Mouse (Mus musculus) left cerebral cortex, adult 8-10 months (tissue): ENCODE measurements around the gene Get4. TPM values are rescaled to one million over a fixed set of nuclear protein-coding genes. Genes with fewer than 3 reads are reported as not detected.

Source experiments
- DNase-seq, 2 experiments: peaks; one replicate each; pipeline ENCODE4 v3.0.0; 2022; ENCODE audit warnings: low spot score in 2 of 2
- total RNA-seq, 4 experiments: library from RNA; stranded (reverse); gene quantifications; 2 replicates each; pipeline ENCODE4 v1.2.4; 2022

The Get4 gene
- total RNA-seq, 4 experiments from 2014 or later = 56.1 to 59.8 (median 57.6) TPM

DNA sequence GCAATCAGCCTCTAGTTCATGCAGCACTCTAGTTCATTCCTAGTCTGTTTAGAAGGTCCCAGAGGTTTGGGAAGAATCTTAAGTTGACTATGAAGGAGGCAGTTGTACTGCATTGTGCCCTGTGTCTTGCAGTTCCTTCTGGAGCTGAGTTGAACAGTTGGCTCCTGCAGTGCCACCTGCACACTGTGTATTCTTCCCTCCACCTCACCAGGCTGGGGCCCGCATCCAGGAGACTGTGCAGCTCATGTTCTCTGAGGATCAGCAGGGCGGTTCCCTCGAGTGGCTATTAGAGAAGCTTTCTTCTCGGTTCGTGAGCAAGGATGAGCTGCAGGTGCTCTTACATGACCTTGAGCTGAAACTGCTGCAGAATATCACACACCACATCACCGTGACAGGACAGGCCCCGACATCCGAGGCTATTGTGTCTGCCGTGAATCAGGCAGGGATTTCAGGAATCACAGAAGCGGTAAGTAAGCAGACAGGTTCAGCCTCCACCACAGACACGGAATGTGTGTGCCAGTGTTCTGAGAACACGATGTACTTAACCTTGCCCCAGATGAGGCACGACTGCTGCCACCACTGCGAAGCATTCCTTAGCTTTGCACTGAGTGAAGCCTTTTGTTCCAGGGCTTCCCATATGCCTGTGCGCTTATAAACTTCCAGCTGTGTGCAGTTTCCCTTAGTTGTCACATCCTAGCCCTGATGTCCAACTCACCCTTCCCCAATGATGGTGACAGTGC lies 10.9 kb upstream of the Get4 start:
- DNase-seq = no peak

- DNase-seq = no peak
Measured at GRCm38 (mm10) chr5:139243384-139243783, 8.7 kb upstream of the Get4 start.

DNA sequence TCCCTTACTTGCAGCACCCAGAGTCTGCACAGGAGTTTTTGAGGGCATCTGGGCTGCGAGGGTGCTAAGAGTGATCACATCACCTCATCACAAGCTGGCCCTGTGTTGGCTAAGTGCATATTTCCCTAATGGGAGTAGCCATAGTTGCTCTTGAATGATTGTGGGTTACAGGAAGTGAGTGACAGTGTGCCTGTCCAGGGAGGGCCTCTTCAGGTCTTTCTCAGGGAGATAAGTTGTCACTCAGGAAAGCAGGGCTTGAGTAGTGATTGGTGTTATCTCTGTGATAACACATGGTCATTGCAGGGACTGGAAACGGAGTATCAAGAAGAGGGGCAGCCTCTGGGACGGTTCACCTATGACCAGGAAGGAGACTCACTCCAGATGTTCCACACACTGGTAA lies 4.4 kb upstream of the Get4 start:
- no peak for DNase-seq

DNA sequence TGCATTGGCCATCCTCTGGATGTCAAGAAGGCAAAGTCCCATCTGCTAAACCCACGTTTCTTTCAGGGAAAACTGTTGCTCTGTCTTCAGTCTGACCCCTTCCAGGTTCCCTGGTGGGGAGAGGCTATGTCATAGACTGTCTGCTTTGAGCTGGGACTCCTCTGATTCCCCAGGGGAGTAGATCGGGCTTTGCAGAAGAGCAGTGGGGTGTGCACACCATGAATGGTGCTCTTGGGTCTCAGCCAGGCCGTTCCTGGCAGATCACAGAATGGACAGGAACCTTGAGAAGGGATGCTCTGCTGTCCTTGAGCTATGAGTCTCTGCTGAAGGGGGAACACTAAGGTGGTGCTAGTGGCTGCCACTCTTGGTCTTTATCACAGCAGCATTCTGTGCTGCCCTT lies 3.3 kb upstream of the Get4 start:
- no peak for DNase-seq

- peak in 1 of 2 experiments; percentile 33 for DNase-seq
Measured at GRCm38 (mm10) chr5:139251279-139251678, 845 bp upstream of the Get4 start.

DNA sequence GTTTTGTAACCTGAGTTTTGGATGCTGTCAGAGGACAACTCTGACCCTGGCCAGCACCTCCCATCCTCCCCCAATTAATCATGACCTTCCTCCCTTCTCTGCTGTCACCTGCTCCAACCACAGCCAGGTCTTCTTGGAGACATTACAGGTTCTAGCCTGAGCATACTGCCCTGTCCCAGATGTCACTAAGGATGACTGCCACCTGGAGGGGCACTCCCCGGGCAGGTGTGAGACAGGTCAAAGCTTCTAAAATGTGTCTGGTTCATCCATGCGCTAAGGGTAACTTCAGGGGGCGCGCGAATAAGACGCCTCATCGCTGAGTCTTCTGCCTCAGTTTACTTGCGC lies 416 bp upstream of the Get4 start:
- no peak for DNase-seq

DNA sequence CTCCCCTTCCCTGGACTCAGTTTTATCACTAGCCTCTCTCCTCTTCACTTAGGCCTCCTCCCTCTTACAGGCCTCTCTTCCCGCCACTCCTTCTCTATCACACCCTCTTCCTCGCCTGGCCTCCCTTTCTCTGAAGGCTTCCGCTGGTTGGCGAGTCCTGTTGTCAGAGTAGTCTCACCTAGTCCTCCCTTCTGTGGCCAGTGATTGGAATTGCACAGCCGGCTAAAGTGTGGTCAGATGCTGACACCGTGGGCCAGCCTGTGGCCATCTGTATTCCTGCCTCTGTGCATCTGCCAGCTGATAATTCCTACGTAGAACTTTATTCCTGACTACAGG lies 754 bp downstream of the Get4 start:
- DNase-seq = no peak

DNA sequence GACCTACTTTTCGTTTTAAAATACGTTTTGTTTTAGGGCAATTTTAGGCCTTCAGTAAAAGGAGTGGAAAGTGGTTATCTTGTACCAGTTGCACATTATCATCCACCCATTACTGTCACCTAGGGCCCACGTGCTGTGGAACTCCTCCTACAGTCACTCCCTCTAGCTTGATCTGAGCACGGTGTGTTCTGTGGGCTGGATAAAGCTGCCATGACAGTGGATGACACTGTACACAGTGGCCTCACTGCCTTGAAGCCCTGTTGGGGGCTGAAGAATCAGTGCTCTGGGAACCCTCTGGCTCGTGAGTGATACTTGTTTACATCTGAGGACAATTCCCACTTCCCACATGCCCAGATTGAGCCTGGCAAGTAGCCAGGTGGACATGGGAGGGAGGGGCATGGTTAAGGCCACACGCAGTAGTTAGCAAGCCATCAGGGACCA lies 1.2 kb downstream of the Get4 start:
- DNase-seq = no peak

- DNase-seq = no peak
Measured at GRCm38 (mm10) chr5:139254938-139255337, 2.8 kb downstream of the Get4 start.

DNA sequence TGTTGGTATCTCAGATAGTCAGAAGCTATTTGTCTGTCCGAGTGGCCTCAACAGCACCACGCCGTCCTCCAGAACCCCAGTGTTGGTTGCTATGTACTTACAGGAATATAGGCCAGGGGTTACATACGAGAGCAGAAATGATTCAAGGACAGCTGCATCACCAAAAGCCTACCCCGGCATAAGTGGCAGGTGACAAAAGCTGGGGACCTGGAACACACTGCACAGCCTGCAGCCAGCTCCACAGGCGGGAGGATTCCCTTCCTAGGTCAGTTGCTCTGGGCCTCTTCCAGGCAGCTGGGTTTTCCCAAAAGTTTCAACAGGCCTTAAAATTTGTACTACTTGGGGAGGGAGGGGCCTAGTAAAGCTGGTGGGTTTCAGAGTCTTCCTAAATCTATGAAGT lies 3.7 kb downstream of the Get4 start:
- DNase-seq = no peak

DNA sequence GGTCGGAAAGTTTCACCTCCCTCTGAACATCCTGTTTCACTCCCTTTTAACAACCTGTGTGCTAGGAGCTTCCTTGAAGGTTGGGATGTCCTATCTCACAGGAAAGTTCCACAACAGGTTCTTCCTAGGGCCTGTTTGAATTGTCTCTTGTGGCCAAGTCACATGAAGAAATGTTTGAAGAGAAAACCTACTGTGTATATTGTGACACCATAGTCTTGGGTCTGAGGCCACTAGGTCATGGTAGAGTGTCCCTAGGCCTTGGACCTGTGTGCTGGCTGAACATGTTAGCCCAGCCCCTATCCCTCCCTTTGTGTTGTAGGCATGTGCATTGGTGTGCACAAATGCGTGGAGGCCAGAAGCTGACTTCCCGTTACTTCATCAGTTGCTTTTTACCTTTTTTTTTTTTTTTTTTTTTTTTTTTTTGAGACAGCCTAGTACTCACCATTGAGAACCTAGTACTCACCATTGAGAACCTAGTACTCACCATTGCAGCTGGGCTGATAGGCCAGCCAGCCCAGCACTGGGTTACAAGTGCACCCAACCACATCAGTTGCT lies 4.2 kb downstream of the Get4 start:
- DNase-seq = no peak

DNA sequence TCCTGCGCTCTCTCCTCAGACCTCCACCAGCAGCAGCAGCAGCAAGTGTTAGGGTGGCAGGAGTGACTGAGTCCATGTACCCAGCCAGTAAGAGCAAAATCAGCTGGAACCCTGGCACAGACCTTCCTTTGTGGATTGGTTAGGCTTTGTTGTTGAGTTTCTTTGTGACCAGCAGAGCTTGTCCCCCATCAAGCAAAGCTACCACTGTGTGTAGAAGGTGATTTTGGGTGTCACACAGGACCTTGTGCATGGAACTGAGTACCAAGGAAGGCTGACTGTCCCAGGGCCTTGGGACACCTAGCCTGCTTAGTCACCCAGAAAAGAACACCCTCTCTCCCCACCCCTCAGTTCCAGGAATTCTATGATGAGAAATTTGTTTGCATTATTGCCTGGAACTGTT lies 5.1 kb downstream of the Get4 start:
- DNase-seq = no peak

DNA sequence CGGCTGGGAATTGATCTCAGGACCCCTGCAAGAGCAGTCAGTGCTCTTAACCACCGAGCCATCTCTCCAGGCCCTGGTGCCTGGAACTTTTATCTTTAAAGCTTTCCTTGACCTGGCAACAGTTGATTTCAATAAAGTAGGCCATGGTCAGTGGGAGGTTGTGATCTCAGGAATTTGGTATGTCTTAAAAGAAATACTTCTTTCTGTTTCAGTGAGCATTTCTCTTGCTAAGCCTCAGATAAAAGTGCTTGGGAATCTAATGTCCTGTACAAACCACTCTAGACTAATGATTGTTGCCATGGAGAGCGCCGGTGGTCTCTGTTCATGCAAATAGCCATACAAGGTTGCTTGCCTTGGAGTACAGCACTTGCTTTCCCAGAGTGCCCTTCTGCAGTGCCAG lies 5.7 kb downstream of the Get4 start:
- no peak for DNase-seq

DNA sequence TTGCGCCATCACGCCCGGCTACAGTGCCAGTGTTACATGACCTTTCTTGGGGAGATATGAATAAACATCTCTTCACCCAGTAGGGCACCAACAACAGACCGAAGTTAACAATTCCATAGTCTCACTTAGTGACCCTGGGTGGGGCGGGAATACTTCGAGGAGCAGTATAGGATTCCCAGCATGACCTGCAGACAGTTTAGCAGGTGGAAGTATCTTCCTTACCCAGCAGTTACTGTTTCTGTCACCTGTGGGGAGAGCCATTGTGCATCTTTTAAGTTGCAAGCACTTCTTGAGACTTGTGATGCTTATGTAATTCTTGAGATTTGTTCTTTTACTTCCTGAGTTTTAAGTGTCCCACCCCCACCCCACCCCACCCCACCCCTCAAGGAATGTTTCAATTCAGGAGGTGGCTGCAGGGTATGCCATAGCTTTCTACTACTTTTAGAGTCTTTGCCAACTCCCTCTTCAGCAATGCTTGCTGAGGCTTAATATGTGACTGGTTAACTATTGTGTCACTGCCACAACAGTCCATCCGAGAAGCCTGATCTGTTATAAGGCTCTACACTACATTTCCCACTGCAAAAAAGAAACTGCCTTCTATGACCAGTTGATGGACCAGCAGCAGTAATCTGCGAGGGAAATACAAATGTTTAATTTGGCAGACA lies 6.4 kb downstream of the Get4 start:
- no peak for DNase-seq

GRCm38 (mm10) chr5:139259853-139260252 lies 7.7 kb downstream of the Get4 start:
- no peak for DNase-seq

DNA sequence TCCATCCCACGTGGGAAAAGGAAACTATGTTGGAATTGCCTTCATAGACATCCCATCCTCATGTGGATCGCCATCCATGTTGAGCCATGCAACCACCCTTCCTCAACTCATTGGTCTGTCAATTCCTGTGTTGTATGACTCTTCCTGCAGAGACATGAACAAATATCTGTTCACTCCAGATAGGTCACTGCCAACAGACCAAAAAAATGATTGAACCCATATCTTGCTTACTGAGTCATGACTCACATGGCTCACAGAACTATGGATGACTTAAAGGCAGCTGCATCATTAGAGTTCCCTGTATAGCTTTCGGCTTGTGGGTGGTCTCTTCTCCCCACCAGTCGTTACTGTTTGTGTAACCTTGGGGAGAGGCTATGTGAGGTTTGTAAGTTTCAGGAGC lies 9.3 kb downstream of the Get4 start:
- no peak for DNase-seq

- no peak for DNase-seq
Measured at GRCm38 (mm10) chr5:139267661-139268060, 15.5 kb downstream of the Get4 start.

DNA sequence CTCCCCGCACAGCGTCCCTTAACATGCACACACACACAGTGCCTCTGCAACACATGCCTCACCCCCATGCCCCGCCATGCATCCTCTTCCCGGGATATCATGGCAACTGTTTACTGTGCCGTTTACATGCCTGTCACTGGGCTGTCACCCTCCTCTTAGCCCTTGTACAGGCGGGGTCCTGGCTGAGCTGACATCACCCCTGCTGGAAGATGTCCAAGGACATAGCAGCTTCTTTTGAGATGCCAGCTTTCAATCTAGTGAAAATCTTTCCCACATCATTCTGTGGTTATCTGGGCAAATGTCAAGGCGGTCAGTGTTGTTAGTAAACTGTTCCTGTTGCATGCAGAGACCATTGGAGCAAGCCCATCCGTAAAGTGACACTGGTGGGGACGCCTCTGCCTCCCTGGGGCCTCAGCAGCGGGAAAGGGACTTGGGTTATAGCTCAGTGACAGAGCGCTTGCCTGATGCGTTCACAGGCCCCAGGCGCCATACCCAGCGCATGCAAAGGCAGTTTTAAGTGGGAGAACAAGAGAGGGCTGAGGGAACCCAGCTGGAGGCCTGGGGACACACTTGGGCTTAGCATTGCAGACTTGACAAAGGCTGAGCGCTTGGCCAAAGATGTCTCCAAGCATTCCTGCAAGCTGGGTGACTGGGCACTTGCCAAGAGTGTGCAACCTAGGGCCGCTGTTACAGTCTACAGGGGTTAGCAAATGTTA lies 18.8 kb downstream of the Get4 start:
- DNase-seq = no peak

- DNase-seq = no peak
Measured at GRCm38 (mm10) chr5:139271994-139272554, 19.9 kb downstream of the Get4 start.

- peak in 1 of 2 experiments; percentile 73 for DNase-seq
Measured at GRCm38 (mm10) chr5:139277287-139277686, 25.2 kb downstream of the Get4 start.

GRCm38 (mm10) chr5:139281373-139282112 lies 29.4 kb downstream of the Get4 start:
- no peak for DNase-seq
